ENCODE assay signal across 8 mouse cellular contexts in genomic region chr12:117154356-117155243, GRCm38 (mm10).
DNase-seq lines count a peak whose midpoint lies in the region; ATAC-seq and TF ChIP-seq lines count a peak whose summit lies in the region.

No protein-coding gene starts in this region.

- H3K27ac ChIP-seq in layer of hippocampus, adult 2 months, result peak overlapping the region; percentile 90
- peak overlapping the region; percentile 52 for H3K27ac ChIP-seq in embryonic facial prominence, embryonic 11.5 days (replicated peaks; ENCODE audit: low read depth, low read length)
- no peak overlapping the region for H3K27ac ChIP-seq in intestine, embryonic 14.5 days (ENCODE audit: low read depth)
- peak overlapping the region; percentile 25 for H3K27ac ChIP-seq in neural tube, embryonic 14.5 days (ENCODE audit: low read depth, low read length)

- DNase-seq in layer of hippocampus, adult 2 months (ENCODE audit: low spot score in 2 of 2), result no peak
- no peak for DNase-seq in layer of hippocampus, adult 18-20 months (ENCODE audit: low spot score in 2 of 2)
- peak; percentile 26 for DNase-seq in embryonic facial prominence, embryonic 11.5 days (ENCODE audit: low spot score)
- no peak for DNase-seq in intestine, embryonic 14.5 days (ENCODE audit: low spot score)
- no peak for DNase-seq in thymus, postnatal 0 days (ENCODE audit: low spot score)
- DNase-seq in layer of hippocampus, adult 11-12 months (ENCODE audit: low spot score), result no peak
- DNase-seq in urinary bladder, postnatal 4 days (ENCODE audit: low spot score in 2 of 2), result no peak

- no peak for TF ChIP-seq CTCF in layer of hippocampus, adult 2 months (conservative IDR thresholded peaks at IDR 0.05)

- 0 out of 2 replicates have a peak, but pooled peaks have one; percentile 1 for ATAC-seq in embryonic facial prominence, embryonic 11.5 days (replicated peaks; ENCODE audit: insufficient number of reproducible peaks, low FRiP score, low TSS enrichment, low read depth)
- no peak for ATAC-seq in intestine, embryonic 14.5 days (replicated peaks; ENCODE audit: low FRiP score, low TSS enrichment, low read depth)
- no peak; the same call in 1 of the 2 replicates for ATAC-seq in neural tube, embryonic 14.5 days (ENCODE audit: low read depth)

- WGBS in embryonic facial prominence, embryonic 11.5 days, result 2% methylated on average over 27 of the region's 27 CpGs
- WGBS in intestine, embryonic 14.5 days, result 2% methylated on average over 27 of the region's 27 CpGs
- 2% methylated on average over 27 of the region's 27 CpGs for WGBS in neural tube, embryonic 14.5 days

- no peaks in the 10 kb centered on the region for H3K36me3 ChIP-seq in embryonic facial prominence, embryonic 11.5 days (replicated peaks; ENCODE audit: control insufficient read depth, insufficient read depth, low read depth, low read length)
- no peaks in the 10 kb centered on the region for H3K36me3 ChIP-seq in intestine, embryonic 14.5 days (ENCODE audit: control insufficient read depth, insufficient read depth, low read length)
- no peaks in the 10 kb centered on the region for H3K36me3 ChIP-seq in neural tube, embryonic 14.5 days (ENCODE audit: control insufficient read depth, insufficient read depth, low read length)

- H3K27me3 ChIP-seq in embryonic facial prominence, embryonic 11.5 days (ENCODE audit: control insufficient read depth, insufficient read depth, low read length), result peaks cover 74% of the 10 kb centered on the region
- peaks cover 100% of the 10 kb centered on the region for H3K27me3 ChIP-seq in intestine, embryonic 14.5 days (replicated peaks; ENCODE audit: control insufficient read depth, insufficient read depth, low read length)
- H3K27me3 ChIP-seq in neural tube, embryonic 14.5 days (ENCODE audit: control insufficient read depth, insufficient read depth, low read length), result peaks cover 54% of the 10 kb centered on the region

- H3K4me3 ChIP-seq in layer of hippocampus, adult 2 months, result peak overlapping the region; percentile 68
- peak overlapping the region; percentile 62 for H3K4me3 ChIP-seq in embryonic facial prominence, embryonic 11.5 days (ENCODE audit: low read depth, low read length)
- peak overlapping the region; percentile 52 for H3K4me3 ChIP-seq in intestine, embryonic 14.5 days (ENCODE audit: low read depth, low read length)
- H3K4me3 ChIP-seq in neural tube, embryonic 14.5 days (ENCODE audit: low read depth, low read length), result peak overlapping the region; percentile 50

- peak overlapping the region; percentile 89 for H3K4me2 ChIP-seq in embryonic facial prominence, embryonic 11.5 days (ENCODE audit: low read depth, low read length)
- peak overlapping the region; percentile 77 for H3K4me2 ChIP-seq in intestine, embryonic 14.5 days (ENCODE audit: low read length)
- H3K4me2 ChIP-seq in neural tube, embryonic 14.5 days (ENCODE audit: low read depth, low read length), result peak overlapping the region; percentile 67

- peaks cover 11% of the 10 kb centered on the region for H3K4me1 ChIP-seq in embryonic facial prominence, embryonic 11.5 days (ENCODE audit: control insufficient read depth, insufficient read depth, low read length)
- H3K4me1 ChIP-seq in intestine, embryonic 14.5 days (replicated peaks; ENCODE audit: control insufficient read depth, insufficient read depth, low read length), result peaks cover 4% of the 10 kb centered on the region; the same call in 1 of the 2 replicates
- H3K4me1 ChIP-seq in neural tube, embryonic 14.5 days (ENCODE audit: control insufficient read depth, insufficient read depth, low read length), result peaks cover 44% of the 10 kb centered on the region

- H3K9me3 ChIP-seq in embryonic facial prominence, embryonic 11.5 days (replicated peaks; ENCODE audit: control insufficient read depth, low read length), result no peaks in the 10 kb centered on the region
- H3K9me3 ChIP-seq in intestine, embryonic 14.5 days (ENCODE audit: control insufficient read depth, low read length), result no peaks in the 10 kb centered on the region
- no peaks in the 10 kb centered on the region for H3K9me3 ChIP-seq in neural tube, embryonic 14.5 days (ENCODE audit: control insufficient read depth, low read length)

- peak overlapping the region; percentile 70 for H3K9ac ChIP-seq in embryonic facial prominence, embryonic 11.5 days (replicated peaks; ENCODE audit: low read length)
- H3K9ac ChIP-seq in intestine, embryonic 14.5 days (ENCODE audit: low read length), result no peak overlapping the region
- H3K9ac ChIP-seq in neural tube, embryonic 14.5 days (replicated peaks; ENCODE audit: low read depth, low read length), result peak overlapping the region; percentile 59
